Mouse (Mus musculus) urinary bladder, adult 18-20 months (tissue): ENCODE results near the gene Zmym4.
A peak's percentile ranks its signal among the peaks of the same experiment; 100 is the strongest.

Source experiments
- DNase-seq, 2 experiments: peaks; one replicate each; pipeline ENCODE4 v3.0.0; 2022; ENCODE audit warnings: low spot score in 2 of 2, mixed read lengths in 2 of 2

The Zmym4 gene

GRCm38 (mm10) chr4:126943421-126943820 lies 24.5 kb downstream of the Zmym4 start:
- DNase-seq: no peak

DNA sequence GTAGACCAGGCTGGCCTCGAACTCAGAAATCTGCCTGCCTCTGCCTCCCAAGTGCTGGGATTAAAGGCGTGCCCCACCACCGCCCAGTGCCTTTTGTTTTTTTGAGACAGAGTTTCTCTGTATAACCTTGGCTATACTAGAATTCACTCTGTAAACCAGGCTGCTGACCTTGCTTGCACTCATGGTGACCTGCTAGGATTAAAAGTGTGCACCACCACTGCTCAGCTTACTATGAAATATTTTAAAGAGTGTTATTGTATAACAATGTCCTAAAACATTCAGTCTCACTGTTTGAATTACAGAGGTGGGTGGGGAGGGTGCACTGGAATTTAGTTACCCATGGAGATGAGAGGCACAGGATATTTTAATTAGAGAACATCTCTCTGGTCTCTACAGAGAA lies 25.1 kb downstream of the Zmym4 start:
- no peak for DNase-seq

GRCm38 (mm10) chr4:126927701-126928100 lies 40.2 kb downstream of the Zmym4 start:
- no peak for DNase-seq

DNA sequence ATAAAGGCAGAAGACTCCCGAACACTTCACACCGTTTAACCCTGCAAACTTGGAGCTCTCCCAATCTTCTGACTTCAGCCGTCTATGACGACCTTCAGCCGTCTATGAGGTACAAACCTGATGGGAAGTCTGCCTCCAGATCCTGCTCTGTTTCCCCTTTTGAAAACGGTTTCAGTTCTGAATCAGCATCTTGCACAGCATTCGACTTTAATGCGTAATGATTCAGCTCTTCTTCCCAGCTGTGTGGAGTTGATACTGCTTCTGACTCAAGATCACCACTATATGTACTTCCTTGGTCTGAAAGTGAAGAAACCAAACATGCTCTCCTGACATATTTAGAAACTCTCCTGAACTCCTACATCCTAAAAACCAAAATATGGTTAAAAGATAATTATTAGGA lies 78.1 kb downstream of the Zmym4 start:
- DNase-seq: no peak

- DNase-seq: no peak
Observed at GRCm38 (mm10) chr4:126885953-126886352, 82.0 kb downstream of the Zmym4 start.

DNA sequence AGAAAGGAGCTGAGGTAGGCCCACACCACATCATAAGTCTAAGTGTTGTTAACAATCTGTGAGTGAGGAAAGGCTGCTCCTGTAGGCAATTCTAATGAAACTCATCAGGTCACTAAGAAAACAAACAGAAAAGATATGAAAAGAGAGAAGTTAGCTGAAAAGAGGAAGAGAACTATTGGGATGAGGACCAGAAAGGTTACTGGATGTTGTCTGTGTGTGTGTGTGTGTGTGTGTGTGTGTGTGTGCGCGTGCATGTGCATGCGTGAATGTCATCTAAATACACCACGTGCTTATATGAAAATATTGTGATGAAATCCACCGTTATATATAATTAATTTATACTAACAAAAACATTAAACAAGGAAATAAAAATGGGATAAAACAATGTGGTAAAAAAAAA lies 84.3 kb downstream of the Zmym4 start:
- DNase-seq: no peak

- DNase-seq: no peak
Observed at GRCm38 (mm10) chr4:126879560-126880275, 88.2 kb downstream of the Zmym4 start.

DNA sequence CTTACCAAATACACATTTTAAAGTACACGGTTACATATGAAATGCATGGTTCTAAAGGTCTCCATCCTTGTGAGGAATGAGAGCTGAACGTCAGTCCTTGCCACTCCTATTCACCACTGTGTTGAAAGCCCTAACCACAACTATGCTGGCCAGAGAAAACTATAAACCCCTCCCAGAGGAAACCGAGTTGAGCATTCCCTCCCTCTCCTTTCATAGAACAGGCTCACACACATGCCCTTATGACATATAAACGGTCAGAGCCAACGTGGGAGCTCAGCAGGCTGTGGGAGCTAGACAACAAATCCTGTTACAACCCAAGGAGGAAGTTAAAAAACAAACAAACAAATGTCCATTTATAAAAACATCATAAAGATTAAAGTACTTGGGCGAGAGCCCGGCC lies 95.2 kb downstream of the Zmym4 start:
- no peak for DNase-seq

GRCm38 (mm10) chr4:126868699-126869098 lies 99.2 kb downstream of the Zmym4 start:
- no peak for DNase-seq

DNA sequence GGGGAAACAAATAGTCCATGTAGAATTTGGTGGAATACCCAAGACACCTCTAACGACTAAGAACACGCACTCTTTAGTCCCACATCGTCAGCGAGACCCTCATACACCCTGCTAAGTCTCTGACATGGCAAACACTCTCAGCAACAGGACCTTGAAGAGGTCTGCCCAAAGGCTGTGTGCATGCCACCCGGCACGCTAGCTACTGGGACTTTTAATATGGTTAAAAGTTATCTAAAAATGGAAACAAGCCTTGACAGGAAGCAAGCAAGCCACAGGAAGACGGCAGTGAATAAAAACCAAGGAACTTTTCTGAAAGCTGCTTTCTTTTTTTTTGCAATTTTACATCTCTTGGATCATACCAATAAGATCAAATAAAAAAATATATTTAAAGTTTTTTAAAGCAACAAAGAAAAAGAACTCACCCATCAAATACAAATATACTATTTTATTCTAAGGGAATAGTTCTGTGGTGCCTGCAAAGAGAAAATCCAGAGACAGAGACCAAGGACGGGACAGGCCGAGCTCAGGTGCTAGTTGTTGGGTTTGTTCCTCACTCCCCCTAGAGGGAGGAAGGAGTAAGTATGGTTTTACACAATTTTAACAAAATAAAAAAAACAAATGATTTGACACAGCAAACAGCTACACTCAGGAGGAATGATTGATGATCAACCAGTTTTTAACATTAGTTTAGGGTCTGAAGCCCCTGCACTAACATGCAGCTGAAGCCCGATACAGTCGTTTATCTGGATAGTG lies 106.2 kb downstream of the Zmym4 start:
- DNase-seq: no peak

- no peak for DNase-seq
Observed at GRCm38 (mm10) chr4:126860268-126860986, 107.5 kb downstream of the Zmym4 start.

GRCm38 (mm10) chr4:126852971-126853370 lies 115.0 kb downstream of the Zmym4 start:
- DNase-seq: no peak

DNA sequence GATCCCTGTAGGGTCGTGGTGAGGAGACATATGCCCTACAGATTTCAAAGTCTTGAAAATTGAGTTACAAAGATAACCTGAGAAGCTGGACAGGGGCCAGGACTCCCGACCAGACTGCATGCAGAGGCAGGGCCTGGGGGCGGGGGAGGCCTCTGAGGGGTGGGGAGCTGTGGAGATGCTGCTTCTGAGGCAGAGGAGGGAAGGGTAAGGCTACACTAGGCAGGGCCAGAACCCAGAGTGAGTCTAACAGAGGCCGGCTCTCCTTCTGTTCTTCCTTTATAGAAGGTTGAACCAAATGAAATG lies 117.2 kb downstream of the Zmym4 start:
- no peak for DNase-seq

DNA sequence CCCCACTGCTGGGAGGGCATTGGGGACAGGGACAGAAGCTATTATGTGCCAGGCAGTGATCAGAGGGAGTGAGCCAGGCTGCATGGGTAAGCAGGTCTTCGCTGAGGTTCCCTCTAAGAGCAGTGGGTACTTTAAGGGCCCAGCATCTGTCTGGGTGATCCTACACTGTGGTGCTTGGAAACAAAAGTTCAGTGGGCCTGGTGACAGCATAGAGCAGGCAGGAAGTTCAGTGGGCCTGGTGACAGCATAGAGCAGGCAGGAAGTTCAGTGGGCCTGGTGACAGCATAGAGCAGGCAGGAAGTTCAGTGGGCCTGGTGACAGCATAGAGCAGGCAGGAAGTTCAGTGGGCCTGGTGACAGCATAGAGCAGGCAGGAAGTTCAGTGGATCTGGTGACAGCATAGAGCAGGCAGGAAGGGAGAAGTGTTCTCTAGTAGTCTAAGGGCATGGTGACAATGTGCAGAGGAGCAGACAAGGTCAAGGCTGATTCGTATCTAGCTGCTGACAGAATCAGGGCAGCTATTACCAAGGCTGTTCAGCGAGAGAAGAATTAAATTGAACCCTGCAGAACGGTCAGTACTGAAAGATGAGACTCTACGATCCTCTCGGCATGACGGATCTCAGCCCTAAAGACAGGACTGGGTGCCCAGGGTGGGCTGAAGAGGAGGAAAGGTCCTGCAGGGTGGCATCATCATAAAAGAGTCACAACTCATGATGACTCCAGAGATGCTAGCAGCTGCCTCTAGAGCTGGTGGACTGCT lies 117.7 kb downstream of the Zmym4 start:
- DNase-seq: no peak

GRCm38 (mm10) chr4:126846971-126847370 lies 121.0 kb downstream of the Zmym4 start:
- no peak for DNase-seq

- no peak for DNase-seq
Observed at GRCm38 (mm10) chr4:126845664-126846063, 122.3 kb downstream of the Zmym4 start.

GRCm38 (mm10) chr4:126842911-126843310 lies 125.0 kb downstream of the Zmym4 start:
- DNase-seq: no peak

GRCm38 (mm10) chr4:126840996-126841560 lies 126.9 kb downstream of the Zmym4 start:
- no peak for DNase-seq

- DNase-seq: peak; percentile 53 to 86
Observed at GRCm38 (mm10) chr4:126839873-126840272, 128.1 kb downstream of the Zmym4 start.

GRCm38 (mm10) chr4:126838799-126839198 lies 129.1 kb downstream of the Zmym4 start:
- DNase-seq: no peak

DNA sequence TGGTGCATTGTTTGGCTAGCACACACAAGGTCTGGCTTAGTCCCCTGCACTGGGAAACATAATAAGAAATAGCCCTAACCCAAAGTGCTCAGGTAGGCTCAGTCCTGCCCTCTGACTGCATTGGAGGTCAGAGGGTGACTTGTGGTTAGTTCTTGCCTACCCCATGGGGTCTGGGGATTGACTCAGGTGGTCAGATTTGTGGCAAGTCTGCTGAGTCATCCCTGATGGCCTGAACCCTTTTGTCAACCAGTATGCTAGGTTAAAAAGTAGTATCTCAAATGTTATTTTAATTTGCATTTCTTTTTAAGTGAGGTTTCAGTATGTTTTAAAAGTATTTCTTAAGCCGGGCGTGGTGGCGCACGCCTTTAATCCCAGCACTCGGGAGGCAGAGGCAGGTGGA lies 136.8 kb downstream of the Zmym4 start:
- DNase-seq: no peak

DNA sequence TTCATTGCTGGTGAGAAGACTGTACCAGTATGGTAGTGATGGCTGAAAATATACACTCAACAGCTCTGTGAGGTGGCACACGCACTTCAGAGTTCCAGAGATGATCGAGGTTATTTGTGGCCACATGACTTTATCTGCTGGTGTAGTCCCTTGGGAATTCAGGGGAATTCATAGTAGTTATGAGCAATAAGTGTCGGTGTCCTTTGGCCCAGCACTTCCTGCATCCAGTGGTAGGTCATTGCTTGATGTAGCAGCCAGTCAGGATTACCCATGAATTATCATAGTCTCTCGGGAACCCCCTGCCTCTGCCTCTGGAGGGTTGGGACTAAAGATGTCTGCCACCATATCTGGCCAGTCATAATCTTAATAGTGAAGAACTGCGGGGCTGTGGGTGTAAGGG lies 144.0 kb downstream of the Zmym4 start:
- DNase-seq: no peak
